Mouse (Mus musculus): ENCODE results near the gene Cnnm2. TPM values are rescaled to one million over a fixed set of nuclear protein-coding genes. Genes with fewer than 3 reads are reported as not detected.
"Not testable (repeated sequence)": the region's sequence is repeated elsewhere in the genome, so short reads cannot be mapped to it uniquely, and the experiment has no call there.

The Cnnm2 gene
- polyA plus RNA-seq, 1 experiment from 2014 or later = 6.9 TPM

- peak overlapping the region; percentile 77 for H3K9ac ChIP-seq
- no peaks in the 10 kb centered on the region for H3K36me3 ChIP-seq
- no peak for ATAC-seq (ENCODE audit: low FRiP score)
- no peaks in the 10 kb centered on the region for H3K9me3 ChIP-seq (replicated peaks)
- 2% methylated on average over 50 of the region's 50 CpGs for WGBS
- peaks cover 22% of the 10 kb centered on the region for H3K27me3 ChIP-seq
- peak overlapping the region; percentile 80 for H3K4me3 ChIP-seq
- H3K4me1 ChIP-seq = peaks cover 32% of the 10 kb centered on the region
- H3K4me2 ChIP-seq (replicated peaks) = peak overlapping the region; percentile 97
- H3K27ac ChIP-seq = peak overlapping the region; percentile 91
These were observed 1.0 kb downstream of the Cnnm2 start for GRCm38 (mm10) chr19:46762291-46762991.

GRCm38 (mm10) chr19:46762992-46763342, 1.6 kb downstream of the Cnnm2 start:
- Histone ChIP-seq H3K9me3 (replicated peaks) (no peaks in the 10 kb centered on the region), H3K27me3 (peaks cover 22% of the 10 kb centered on the region), H3K27ac (no peak overlapping the region), H3K36me3 (no peaks in the 10 kb centered on the region), H3K4me1 (peaks cover 32% of the 10 kb centered on the region), H3K4me2 (replicated peaks) (peak overlapping the region; percentile 97), H3K4me3 (peak overlapping the region; percentile 80), H3K9ac (peak overlapping the region; percentile 77)
- WGBS = under 1% methylated on average over 19 of the region's 19 CpGs
- ATAC-seq (ENCODE audit: low FRiP score) = no peak

GRCm38 (mm10) chr19:46763356-46763755, 2.0 kb downstream of the Cnnm2 start:
- no peaks in the 10 kb centered on the region for H3K36me3 ChIP-seq
- peaks cover 32% of the 10 kb centered on the region for H3K4me1 ChIP-seq
- 7% methylated on average over 7 of the region's 7 CpGs for WGBS
- peak overlapping the region; percentile 97 for H3K4me2 ChIP-seq (replicated peaks)
- no peaks in the 10 kb centered on the region for H3K9me3 ChIP-seq (replicated peaks)
- H3K9ac ChIP-seq = no peak overlapping the region; the same call in 1 of the 2 replicates
- H3K27ac ChIP-seq = no peak overlapping the region
- H3K4me3 ChIP-seq = peak overlapping the region; percentile 80
- no peak for ATAC-seq (ENCODE audit: low FRiP score)
- peaks cover 22% of the 10 kb centered on the region for H3K27me3 ChIP-seq

- H3K4me2 ChIP-seq (replicated peaks) = peak overlapping the region; percentile 97
- peaks cover 19% of the 10 kb centered on the region for H3K27me3 ChIP-seq
- no peak overlapping the region for H3K9ac ChIP-seq
- H3K4me1 ChIP-seq = peaks cover 32% of the 10 kb centered on the region
- no peak for ATAC-seq (ENCODE audit: low FRiP score)
- no peaks in the 10 kb centered on the region for H3K9me3 ChIP-seq (replicated peaks)
- WGBS = 52% methylated on average over 12 of the region's 12 CpGs
- H3K27ac ChIP-seq = no peak overlapping the region
- H3K36me3 ChIP-seq = no peaks in the 10 kb centered on the region
- peak overlapping the region; percentile 16; the same call in 1 of the 2 replicates for H3K4me3 ChIP-seq
These were observed 2.8 kb downstream of the Cnnm2 start for GRCm38 (mm10) chr19:46763932-46764762.

- peaks cover 19% of the 10 kb centered on the region for H3K27me3 ChIP-seq
- peak overlapping the region; percentile 16; the same call in 1 of the 2 replicates for H3K4me3 ChIP-seq
- H3K4me1 ChIP-seq = peaks cover 32% of the 10 kb centered on the region
- H3K4me2 ChIP-seq (replicated peaks) = peak overlapping the region; percentile 97
- 63% methylated on average over 9 of the region's 9 CpGs for WGBS
- H3K27ac ChIP-seq = no peak overlapping the region
- H3K9me3 ChIP-seq (replicated peaks) = no peaks in the 10 kb centered on the region
- no peaks in the 10 kb centered on the region for H3K36me3 ChIP-seq
- no peak for ATAC-seq (ENCODE audit: low FRiP score)
- H3K9ac ChIP-seq = no peak overlapping the region; the same call in 1 of the 2 replicates
These were observed 3.3 kb downstream of the Cnnm2 start for GRCm38 (mm10) chr19:46764763-46765117.

GRCm38 (mm10) chr19:46766125-46766524, 4.7 kb downstream of the Cnnm2 start:
- 0 out of 2 replicates have a peak overlapping the region, but pooled peaks have one; percentile 5 for H3K4me2 ChIP-seq (replicated peaks)
- WGBS = 74% methylated on average over 5 of the region's 5 CpGs
- H3K4me1 ChIP-seq = peaks cover 32% of the 10 kb centered on the region
- peaks cover 19% of the 10 kb centered on the region for H3K27me3 ChIP-seq
- H3K27ac ChIP-seq = no peak overlapping the region
- no peak overlapping the region for H3K9ac ChIP-seq
- no peaks in the 10 kb centered on the region for H3K9me3 ChIP-seq (replicated peaks)
- no peaks in the 10 kb centered on the region for H3K36me3 ChIP-seq
- ATAC-seq (ENCODE audit: low FRiP score) = no peak
- H3K4me3 ChIP-seq = no peak overlapping the region

- no peak overlapping the region for H3K4me3 ChIP-seq
- no peak for ATAC-seq (ENCODE audit: low FRiP score)
These were observed 8.4 kb downstream of the Cnnm2 start for GRCm38 (mm10) chr19:46769759-46770158.

GRCm38 (mm10) chr19:46771801-46772200, 10.4 kb downstream of the Cnnm2 start:
- H3K9me3 ChIP-seq (replicated peaks) = no peaks in the 10 kb centered on the region
- no peak overlapping the region for H3K4me3 ChIP-seq
- H3K27ac ChIP-seq = no peak overlapping the region
- no peaks in the 10 kb centered on the region for H3K4me1 ChIP-seq
- no peak for ATAC-seq (ENCODE audit: low FRiP score)
- H3K27me3 ChIP-seq = no peaks in the 10 kb centered on the region
- H3K9ac ChIP-seq = no peak overlapping the region
- no peaks in the 10 kb centered on the region for H3K36me3 ChIP-seq
- WGBS = 84% methylated on average over 6 of the region's 6 CpGs
- H3K4me2 ChIP-seq (replicated peaks) = no peak overlapping the region

More at GRCm38 (mm10) chr19:46769759-46770158, 8.4 kb downstream of the Cnnm2 start:
- Histone ChIP-seq H3K9me3 (replicated peaks) (no peaks in the 10 kb centered on the region), H3K9ac (no peak overlapping the region; the same call in 1 of the 2 replicates), H3K36me3 (no peaks in the 10 kb centered on the region), H3K4me2 (replicated peaks) (no peak overlapping the region), H3K4me1 (peaks cover 9% of the 10 kb centered on the region), H3K27ac (no peak overlapping the region), H3K27me3 (0 out of 2 replicates have a peak, but pooled peaks cover under 1% of the 10 kb centered on the region)
- 89% methylated on average over 11 of the region's 11 CpGs for WGBS

GRCm38 (mm10) chr19:46776391-46776790, 15.0 kb downstream of the Cnnm2 start:
- no peaks in the 10 kb centered on the region for H3K9me3 ChIP-seq (replicated peaks)
- no peak for ATAC-seq (ENCODE audit: low FRiP score)
- H3K27ac ChIP-seq = no peak overlapping the region
- no peaks in the 10 kb centered on the region for H3K4me1 ChIP-seq
- H3K4me2 ChIP-seq (replicated peaks) = no peak overlapping the region
- WGBS = 67% methylated on average over 5 of the region's 5 CpGs
- no peaks in the 10 kb centered on the region for H3K27me3 ChIP-seq
- H3K36me3 ChIP-seq = no peaks in the 10 kb centered on the region
- H3K9ac ChIP-seq = no peak overlapping the region
- no peak overlapping the region for H3K4me3 ChIP-seq

GRCm38 (mm10) chr19:46776850-46777249, 15.5 kb downstream of the Cnnm2 start:
- no peaks in the 10 kb centered on the region for H3K9me3 ChIP-seq (replicated peaks)
- WGBS = 84% methylated on average over 3 of the region's 3 CpGs
- H3K27ac ChIP-seq = no peak overlapping the region
- H3K4me1 ChIP-seq = no peaks in the 10 kb centered on the region
- H3K4me2 ChIP-seq (replicated peaks) = no peak overlapping the region
- no peaks in the 10 kb centered on the region for H3K36me3 ChIP-seq
- no peak overlapping the region for H3K9ac ChIP-seq
- no peaks in the 10 kb centered on the region for H3K27me3 ChIP-seq
- H3K4me3 ChIP-seq = no peak overlapping the region
- no peak for ATAC-seq (ENCODE audit: low FRiP score)

GRCm38 (mm10) chr19:46777928-46778680, 16.7 kb downstream of the Cnnm2 start:
- Histone ChIP-seq H3K4me2 (replicated peaks) (no peak overlapping the region), H3K4me3 (no peak overlapping the region), H3K27ac (no peak overlapping the region), H3K4me1 (no peaks in the 10 kb centered on the region), H3K9me3 (replicated peaks) (no peaks in the 10 kb centered on the region), H3K36me3 (no peaks in the 10 kb centered on the region), H3K27me3 (no peaks in the 10 kb centered on the region), H3K9ac (no peak overlapping the region)
- ATAC-seq (ENCODE audit: low FRiP score) = no peak
- WGBS = 69% methylated on average over 12 of the region's 12 CpGs

- H3K4me1 ChIP-seq; H3K9ac ChIP-seq; ATAC-seq (ENCODE audit: low FRiP score); H3K36me3 ChIP-seq; H3K4me3 ChIP-seq; H3K27ac ChIP-seq; H3K9me3 ChIP-seq (replicated peaks); H3K4me2 ChIP-seq (replicated peaks); H3K27me3 ChIP-seq: not testable (repeated sequence)
- 84% methylated on average over 1 of the region's 1 CpGs for WGBS
These were observed 17.7 kb downstream of the Cnnm2 start for GRCm38 (mm10) chr19:46779130-46779529.
